Mouse (Mus musculus) cerebellum, adult 2 months (tissue): ENCODE results near the gene Gm21962. TPM values are rescaled to one million over a fixed set of nuclear protein-coding genes. Genes with fewer than 3 reads are reported as not detected.
A peak's percentile ranks its signal among the peaks of the same experiment; 100 is the strongest.

Experiments
- DNase-seq, 2 experiments: peaks; one replicate each; pipeline ENCODE4 v3.0.0; 2021
- H3K27ac ChIP-seq: fragments of 200-500 bp; 2 replicates; pipeline ENCODE4 v1.5.1; 2012; ENCODE audit warnings: low read length, control low read depth, inconsistent platforms; ENCODE audit not compliant: insufficient read depth
- H3K27me3 ChIP-seq: fragments of 200-500 bp; 2 replicates; pipeline ENCODE4 v1.6.1; 2012; ENCODE audit warnings: inconsistent platforms, mild to moderate bottlenecking, low read length, moderate library complexity; ENCODE audit not compliant: control insufficient read depth, insufficient read depth
- H3K4me1 ChIP-seq: fragments of 200-500 bp; 2 replicates; pipeline ENCODE4 v1.6.1; 2011; ENCODE audit warnings: low read length; ENCODE audit not compliant: control insufficient read depth, insufficient read depth
- H3K4me3 ChIP-seq: fragments of 200-500 bp; replicated peaks from 2 replicates; pipeline ENCODE3; 2011; ENCODE audit warnings: mild to moderate bottlenecking, low read depth, low read length, control low read depth; ENCODE audit not compliant: insufficient read depth
- CTCF ChIP-seq: fragments of 200-500 bp; IDR thresholded peaks from 2 replicates; pipeline ENCODE4 v1.5.1; 2011; ENCODE audit warnings: low read depth, mild to moderate bottlenecking, control low read depth, low read length, moderate library complexity, borderline replicate concordance; ENCODE audit not compliant: insufficient read depth
- POLR2A ChIP-seq: fragments of 200-500 bp; IDR thresholded peaks from 2 replicates; pipeline ENCODE4 v1.6.1; 2011; ENCODE audit warnings: low read length, control low read depth, borderline replicate concordance; ENCODE audit not compliant: insufficient read depth
- WGBS: fragments of 180-500 bp; shearing (Covaris S2); methylation state at CpG from one replicate; pipeline ENCODE4 v1.1.7; 2018; 5-methylcytosine and 5-hydroxymethylcytosine counted together
- polyA plus RNA-seq: library from polyadenylated mRNA; depleted of rRNA; stranded (reverse); fragments of >200 nt; gene quantifications from 2 replicates; pipeline ENCODE4 v1.2.3, GENCODE M21; 2012

Gene Gm21962
- polyA plus RNA-seq, 1 experiment, result not detected

GRCm38 (mm10) chr3:137642137-137642536 lies 29.2 kb upstream of the Gm21962 start:
- WGBS, result 28% methylated on average over 8 of the region's 8 CpGs
- Histone ChIP-seq H3K27ac (no peak overlapping the region), H3K4me3 (no peak overlapping the region), H3K4me1 (no peaks in the 10 kb centered on the region), H3K27me3 (no peaks in the 10 kb centered on the region; the same call in 1 of the 2 replicates)
- DNase-seq, result no peak
- no peak for TF ChIP-seq POLR2A
- no peak for TF ChIP-seq CTCF

GRCm38 (mm10) chr3:137642568-137642967 lies 28.8 kb upstream of the Gm21962 start:
- WGBS, result 77% methylated on average over 3 of the region's 3 CpGs
- Histone ChIP-seq H3K27ac (no peak overlapping the region), H3K27me3 (no peaks in the 10 kb centered on the region; the same call in 1 of the 2 replicates), H3K4me3 (no peak overlapping the region), H3K4me1 (no peaks in the 10 kb centered on the region)
- DNase-seq, result no peak
- no peak for TF ChIP-seq CTCF
- TF ChIP-seq POLR2A, result no peak

GRCm38 (mm10) chr3:137644081-137644480 lies 27.2 kb upstream of the Gm21962 start:
- no peak for DNase-seq
- H3K27me3 ChIP-seq, result no peaks in the 10 kb centered on the region; the same call in 1 of the 2 replicates
- 97% methylated on average over 3 of the region's 3 CpGs for WGBS
- H3K4me3 ChIP-seq, result no peak overlapping the region
- H3K4me1 ChIP-seq, result no peaks in the 10 kb centered on the region
- TF ChIP-seq POLR2A, result no peak
- no peak for TF ChIP-seq CTCF
- no peak overlapping the region for H3K27ac ChIP-seq

- TF ChIP-seq CTCF (no peak), POLR2A (no peak)
- H3K4me1 ChIP-seq, result no peaks in the 10 kb centered on the region
- H3K27ac ChIP-seq, result no peak overlapping the region
These were observed 26.4 kb upstream of the Gm21962 start for GRCm38 (mm10) chr3:137644947-137645346.

DNA sequence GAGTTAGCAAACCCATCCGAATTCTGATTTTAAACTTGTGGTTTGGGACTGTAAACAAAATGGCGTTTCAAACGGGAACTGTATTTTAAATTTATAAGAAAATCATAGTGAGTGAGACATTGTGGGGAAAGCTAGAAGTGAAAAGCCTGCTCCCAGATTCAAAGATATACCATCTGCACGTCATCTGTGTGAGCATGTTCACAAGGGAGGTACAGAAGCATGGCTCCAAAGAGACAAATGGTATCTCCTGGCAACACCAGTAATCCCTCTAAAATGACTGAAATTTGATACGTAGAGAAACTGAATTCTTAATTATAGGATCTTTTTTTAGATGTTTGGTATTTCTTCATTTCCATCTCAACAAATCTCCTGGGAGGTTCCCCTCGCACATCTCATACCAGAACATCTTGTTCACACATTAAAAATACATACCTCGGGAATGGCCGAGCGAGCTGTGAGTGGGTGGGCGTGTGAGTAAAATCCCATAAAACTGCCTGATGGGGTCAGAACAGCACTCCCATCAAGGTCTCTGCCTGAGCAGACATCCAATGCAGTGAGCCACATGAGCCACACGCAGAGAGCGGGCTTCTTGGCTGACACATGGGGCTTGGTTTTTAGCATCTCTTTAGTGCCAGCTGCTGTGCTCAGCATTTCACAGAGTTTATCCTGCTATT lies 23.8 kb upstream of the Gm21962 start:
- 67% methylated on average over 12 of the region's 12 CpGs for WGBS

More at GRCm38 (mm10) chr3:137644947-137645346, 26.4 kb upstream of the Gm21962 start:
- no peak for DNase-seq
- WGBS, result 86% methylated on average over 6 of the region's 6 CpGs
- H3K27me3 ChIP-seq, result no peaks in the 10 kb centered on the region; the same call in 1 of the 2 replicates
- no peak overlapping the region for H3K4me3 ChIP-seq

GRCm38 (mm10) chr3:137649112-137649511 lies 22.2 kb upstream of the Gm21962 start:
- TF ChIP-seq CTCF (no peak), POLR2A (no peak)
- DNase-seq, result no peak
- WGBS, result 70% methylated on average over 5 of the region's 5 CpGs
- H3K27me3 ChIP-seq, result no peaks in the 10 kb centered on the region; the same call in 1 of the 2 replicates
- H3K4me3 ChIP-seq, result no peak overlapping the region
- H3K27ac ChIP-seq, result no peak overlapping the region
- no peaks in the 10 kb centered on the region for H3K4me1 ChIP-seq

More for the DNA sequence above, 23.8 kb upstream of the Gm21962 start:
- no peak for DNase-seq
- Histone ChIP-seq H3K27ac (no peak overlapping the region), H3K27me3 (no peaks in the 10 kb centered on the region; the same call in 1 of the 2 replicates), H3K4me3 (no peak overlapping the region), H3K4me1 (no peaks in the 10 kb centered on the region)
- no peak for TF ChIP-seq CTCF

GRCm38 (mm10) chr3:137652853-137653252 lies 18.5 kb upstream of the Gm21962 start:
- H3K27ac ChIP-seq, result no peak overlapping the region
- 89% methylated on average over 2 of the region's 2 CpGs for WGBS
- TF ChIP-seq POLR2A, result no peak
- no peak for DNase-seq
- no peak overlapping the region for H3K4me3 ChIP-seq
- H3K4me1 ChIP-seq, result no peaks in the 10 kb centered on the region
- no peaks in the 10 kb centered on the region for H3K27me3 ChIP-seq

GRCm38 (mm10) chr3:137680923-137681322 lies 9.6 kb downstream of the Gm21962 start:
- 4% methylated on average over 3 of the region's 3 CpGs for WGBS
- Histone ChIP-seq H3K27me3 (no peaks in the 10 kb centered on the region), H3K27ac (no peak overlapping the region), H3K4me3 (no peak overlapping the region), H3K4me1 (no peaks in the 10 kb centered on the region)
- peak; percentile 72 to 79 for DNase-seq
- TF ChIP-seq CTCF (no peak), POLR2A (no peak)
